Mouse (Mus musculus) lung, postnatal 36 days (tissue): ENCODE results near the gene Olfr873.
"Not testable (repeated sequence)": the region's sequence is repeated elsewhere in the genome, so short reads cannot be mapped to it uniquely, and the experiment has no call there.

Experiments used
- DNase-seq: peaks from one replicate; pipeline ENCODE4 v3.0.0; 2022; ENCODE audit warnings: mixed read lengths

The Olfr873 gene

GRCm38 (mm10) chr9:20298232-20298631, at the start of gene Olfr873:
TSS of gene Olfr873 (plus strand) at chr9:20298532.
- DNase-seq = no peak

DNA sequence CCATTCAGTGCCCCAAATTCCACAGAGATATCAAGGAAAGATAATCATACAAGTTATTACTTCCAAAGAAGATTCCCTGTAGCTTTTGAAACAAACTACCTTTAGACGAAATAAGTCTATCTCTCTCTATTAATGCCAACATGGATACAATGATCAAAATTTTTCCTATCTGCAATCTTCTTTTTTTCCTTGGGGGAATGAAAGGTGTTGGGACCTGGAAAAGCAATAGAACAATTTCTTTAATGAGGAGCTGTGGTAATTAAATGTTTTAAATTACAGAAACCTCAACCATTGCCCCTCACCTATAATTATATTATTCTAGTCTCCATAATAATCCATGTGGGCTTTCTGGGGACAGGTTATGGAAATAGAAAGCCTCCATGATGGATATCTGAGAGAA, 16.3 kb upstream of the Olfr873 start, which contains the start of gene Olfr39:
TSS of gene Olfr39 (plus strand) at position 301 of the 400 bp plus-strand sequence.
- DNase-seq = no peak

DNA sequence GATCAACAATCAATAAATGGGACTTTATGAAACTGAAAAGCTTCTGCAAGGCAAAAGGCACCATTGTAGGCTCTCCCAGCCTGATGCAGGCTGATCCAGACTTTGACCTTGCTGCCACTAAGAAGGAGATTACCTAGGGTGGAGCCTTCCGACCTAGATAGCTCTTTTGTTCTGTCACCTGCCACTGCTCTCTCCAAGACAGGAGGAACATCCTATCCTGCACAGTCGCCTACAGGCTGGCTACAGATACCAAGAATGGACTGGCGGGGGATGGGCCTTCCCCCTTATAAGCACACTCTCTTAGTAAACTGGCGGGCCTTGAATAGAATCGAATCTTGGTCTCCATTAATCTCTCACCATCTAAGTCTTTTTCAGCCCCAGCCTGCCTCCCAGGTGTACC, 2.8 kb upstream of the Olfr873 start:
- not testable (repeated sequence) for DNase-seq

DNA sequence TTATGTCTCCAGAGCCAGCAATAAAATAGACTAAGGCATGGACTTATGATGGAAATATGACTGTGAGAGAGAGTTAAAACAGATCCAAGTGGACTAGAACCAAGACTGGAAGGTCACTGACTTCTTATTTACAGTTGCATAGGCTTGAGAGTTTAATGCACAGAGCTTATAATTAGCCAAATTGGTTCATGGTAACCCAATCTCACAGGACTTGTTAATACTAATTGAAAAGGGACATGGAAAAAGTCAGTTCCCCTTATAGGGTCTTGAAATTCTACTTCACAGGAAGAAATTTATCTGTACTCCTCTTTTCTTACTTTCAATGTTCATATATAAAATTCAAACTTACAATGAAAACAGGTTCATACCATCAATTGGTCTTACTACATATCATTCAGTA, 37.7 kb downstream of the Olfr873 start, which contains the start of gene Olfr18:
TSS of gene Olfr18 (minus strand) at position 101 of the 400 bp plus-strand sequence.
- DNase-seq = no peak

DNA sequence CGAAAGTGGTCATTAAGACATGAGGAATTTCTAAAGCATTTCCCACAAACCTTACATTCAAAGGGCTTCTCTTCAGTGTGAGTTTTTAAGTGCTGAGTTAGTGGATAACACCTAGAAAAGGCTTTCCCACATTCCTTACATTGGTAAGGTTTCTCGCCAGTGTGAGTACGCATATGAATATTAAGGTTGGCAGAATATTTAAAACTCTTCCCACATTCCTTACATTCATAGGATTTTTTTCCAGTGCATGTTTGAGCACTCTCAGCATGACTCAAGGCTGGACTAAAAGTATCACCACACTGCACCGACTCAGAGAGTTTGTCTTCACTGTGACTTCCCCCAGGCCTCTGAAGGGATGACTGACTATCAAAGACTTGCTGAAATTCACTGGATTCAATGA, 50.2 kb downstream of the Olfr873 start:
- DNase-seq = no peak
